Comparison of ENCODE assay signal across 7 mouse cellular contexts in genomic region chr12:8771844-8772380, GRCm38 (mm10). TPM values are rescaled to one million over a fixed set of nuclear protein-coding genes. Genes with fewer than 3 reads are reported as not detected.
A peak's percentile ranks its signal among the peaks of the same experiment; 100 is the strongest.
DNase-seq lines count a peak whose midpoint lies in the region; ATAC-seq and TF ChIP-seq lines count a peak whose summit lies in the region.

No protein-coding gene starts in this region.

- H3K4me3 ChIP-seq in lung, adult 2 months (replicated peaks; ENCODE audit: extremely low read depth, low read depth, low read length) = peak overlapping the region; percentile 78
- peak overlapping the region; percentile 63 for H3K4me3 ChIP-seq in brown adipose tissue, adult 24 weeks (ENCODE audit: insufficient read depth, low read depth, low read length)
- peak overlapping the region; percentile 76 for H3K4me3 ChIP-seq in forebrain, embryonic 14.5 days (ENCODE audit: low read depth, low read length)
- H3K4me3 ChIP-seq in intestine, embryonic 16.5 days (ENCODE audit: low read length) = peak overlapping the region; percentile 76
- peak overlapping the region; percentile 59 for H3K4me3 ChIP-seq in midbrain, embryonic 15.5 days

- ATAC-seq in forebrain, embryonic 14.5 days = peak; percentile 11; the same call in 1 of the 2 replicates
- peak; percentile 16 for ATAC-seq in intestine, embryonic 16.5 days
- peak; percentile 43 for ATAC-seq in midbrain, embryonic 15.5 days (replicated peaks)
- ATAC-seq in monocyte, adult 5-6 weeks (replicated peaks; ENCODE audit: insufficient number of reproducible peaks, low FRiP score, low TSS enrichment, poor library complexity, severe bottlenecking) = no peak

- TF ChIP-seq CTCF in lung, adult 2 months (IDR thresholded peaks at IDR 0.05; ENCODE audit: insufficient read depth, low read length) = no peak

- H3K27me3 ChIP-seq in forebrain, embryonic 14.5 days (replicated peaks; ENCODE audit: control insufficient read depth, insufficient read depth, low read length) = no peaks in the 10 kb centered on the region
- H3K27me3 ChIP-seq in intestine, embryonic 16.5 days (replicated peaks; ENCODE audit: control insufficient read depth, insufficient read depth, low read length) = no peaks in the 10 kb centered on the region
- no peaks in the 10 kb centered on the region for H3K27me3 ChIP-seq in midbrain, embryonic 15.5 days (replicated peaks)

- 1% methylated on average over 37 of the region's 37 CpGs for WGBS in lung, adult 2 months
- WGBS in forebrain, embryonic 14.5 days = under 1% methylated on average over 37 of the region's 37 CpGs
- WGBS in intestine, embryonic 16.5 days = under 1% methylated on average over 37 of the region's 37 CpGs
- under 1% methylated on average over 37 of the region's 37 CpGs for WGBS in midbrain, embryonic 15.5 days

- H3K36me3 ChIP-seq in forebrain, embryonic 14.5 days (ENCODE audit: control insufficient read depth, insufficient read depth, low read length) = no peaks in the 10 kb centered on the region
- no peaks in the 10 kb centered on the region for H3K36me3 ChIP-seq in intestine, embryonic 16.5 days (ENCODE audit: control insufficient read depth, insufficient read depth, low read length)
- H3K36me3 ChIP-seq in midbrain, embryonic 15.5 days (replicated peaks) = no peaks in the 10 kb centered on the region

- H3K4me1 ChIP-seq in lung, adult 2 months (ENCODE audit: control insufficient read depth, insufficient read depth, low read length) = 0 out of 2 replicates have a peak, but pooled peaks cover under 1% of the 10 kb centered on the region
- H3K4me1 ChIP-seq in brown adipose tissue, adult 24 weeks (ENCODE audit: control insufficient read depth, insufficient read depth, insufficient read length, low read length) = peaks cover 4% of the 10 kb centered on the region; the same call in 1 of the 2 replicates
- H3K4me1 ChIP-seq in forebrain, embryonic 14.5 days (ENCODE audit: control insufficient read depth, insufficient read depth, low read length) = peaks cover 3% of the 10 kb centered on the region; the same call in 1 of the 2 replicates
- H3K4me1 ChIP-seq in intestine, embryonic 16.5 days (ENCODE audit: control insufficient read depth, insufficient read depth, low read length) = peaks cover 16% of the 10 kb centered on the region
- H3K4me1 ChIP-seq in midbrain, embryonic 15.5 days = peaks cover 20% of the 10 kb centered on the region

- no peak for DNase-seq in lung, adult 2 months
- no peak for DNase-seq in lung, postnatal 36 days
- peak; percentile 63 for DNase-seq in forebrain, embryonic 14.5 days (ENCODE audit: low spot score)

- no peak overlapping the region for H3K27ac ChIP-seq in brown adipose tissue, adult 24 weeks (replicated peaks; ENCODE audit: low read depth, low read length)
- peak overlapping the region; percentile 63 for H3K27ac ChIP-seq in forebrain, embryonic 14.5 days (ENCODE audit: low read depth, low read length)
- peak overlapping the region; percentile 81 for H3K27ac ChIP-seq in intestine, embryonic 16.5 days (ENCODE audit: low read length)
- peak overlapping the region; percentile 67 for H3K27ac ChIP-seq in midbrain, embryonic 15.5 days

- peak overlapping the region; percentile 92 for H3K4me2 ChIP-seq in forebrain, embryonic 14.5 days (ENCODE audit: low read length)
- peak overlapping the region; percentile 95 for H3K4me2 ChIP-seq in intestine, embryonic 16.5 days (ENCODE audit: low read depth, low read length)
- H3K4me2 ChIP-seq in midbrain, embryonic 15.5 days = peak overlapping the region; percentile 82

- no peak for TF ChIP-seq POLR2A in lung, adult 2 months (IDR thresholded peaks at IDR 0.05; ENCODE audit: borderline replicate concordance, extremely low read depth, low read depth, low read length)

- H3K9me3 ChIP-seq in forebrain, embryonic 14.5 days (replicated peaks; ENCODE audit: control insufficient read depth, low read length) = no peaks in the 10 kb centered on the region
- H3K9me3 ChIP-seq in intestine, embryonic 16.5 days (ENCODE audit: control insufficient read depth, low read length) = no peaks in the 10 kb centered on the region
- H3K9me3 ChIP-seq in midbrain, embryonic 15.5 days = no peaks in the 10 kb centered on the region

- peak overlapping the region; percentile 88 for H3K9ac ChIP-seq in forebrain, embryonic 14.5 days (ENCODE audit: low read length)
- H3K9ac ChIP-seq in intestine, embryonic 16.5 days (ENCODE audit: low read depth, low read length) = peak overlapping the region; percentile 94
- peak overlapping the region; percentile 54 for H3K9ac ChIP-seq in midbrain, embryonic 15.5 days

RNA-seq across cellular contexts. Expression of gene Sdc1, which starts 0.8 kb away (rescaled TPM):
- polyA plus RNA-seq in lung, adult 2 months (2012; rRNA removed) = 200 and 209 TPM in 2 replicates
- polyA plus RNA-seq in brown adipose tissue, adult 24 weeks (2012; ENCODE audit: insufficient read depth, insufficient read length, missing spikeins) = 1.7 and 2.8 TPM in 2 replicates
- polyA plus RNA-seq in forebrain, embryonic 14.5 days (2014; fragmentation: Nextera tagmentation; extraction: Ambion mirVana) = 21.3 and 24.8 TPM in 2 replicates
- 102 and 109 TPM in 2 replicates for polyA plus RNA-seq in intestine, embryonic 16.5 days (2015; fragmentation: Nextera tagmentation; extraction: Ambion mirVana)
- 19.1 and 21.3 TPM in 2 replicates for polyA plus RNA-seq in midbrain, embryonic 15.5 days (2015; fragmentation: Nextera tagmentation; extraction: Ambion mirVana)
- total RNA-seq in monocyte, adult 5-6 weeks (2017) = 4.6 to 7.4 TPM (median 5.4 TPM) in 3 replicates
